Mouse (Mus musculus) lung, adult 2 months (tissue): Measurements from ENCODE around the gene Rhog.

Experiments used
- CTCF ChIP-seq: fragments of 200-500 bp; IDR thresholded peaks from 2 replicates; pipeline ENCODE4 v1.5.1; 2011; ENCODE audit warnings: mild to moderate bottlenecking, low read length, control low read depth; ENCODE audit not compliant: insufficient read depth
- POLR2A ChIP-seq: fragments of 200-500 bp; IDR thresholded peaks from 2 replicates; pipeline ENCODE4 v1.6.1; 2011; ENCODE audit warnings: low read depth, mild to moderate bottlenecking, control low read depth, low read length, borderline replicate concordance; ENCODE audit errors: extremely low read depth

DNA sequence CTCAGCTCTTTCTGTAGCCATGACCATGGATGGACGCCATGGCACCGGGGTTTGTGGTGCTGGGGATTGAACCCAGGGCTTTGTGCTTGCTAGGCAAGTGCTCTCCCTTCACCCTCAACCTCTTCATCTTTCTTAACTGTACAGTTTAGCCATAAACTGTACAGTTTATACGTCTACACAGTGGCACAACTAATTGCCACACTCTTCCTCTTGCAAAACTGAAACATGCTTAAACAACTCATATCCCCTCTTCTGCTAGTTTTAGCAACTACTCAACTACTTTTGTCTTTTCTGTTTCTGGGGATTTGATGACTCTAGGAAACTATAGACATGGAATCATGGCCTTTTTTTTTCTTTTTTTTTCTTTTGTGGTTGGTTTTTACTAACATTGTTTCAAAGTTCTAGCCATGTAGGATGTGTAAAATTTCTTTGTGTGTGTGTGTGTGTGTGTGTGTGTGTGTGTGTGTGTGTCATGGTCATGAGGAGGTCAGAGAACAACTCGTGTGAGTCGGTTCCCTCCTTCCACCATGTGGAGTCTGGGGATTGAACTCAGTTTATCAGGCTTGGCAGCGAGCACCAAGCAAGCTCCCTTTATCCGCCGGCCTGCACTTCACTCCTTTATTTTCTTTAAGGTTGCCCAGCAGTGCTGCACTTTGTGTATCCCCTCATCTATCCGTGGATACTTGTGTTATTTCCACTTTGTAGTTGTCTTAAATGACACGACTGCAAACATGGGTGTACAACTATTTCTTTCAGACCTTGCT is 4.0 kb upstream of the Rhog start:
- TF ChIP-seq POLR2A (no peak), CTCF (no peak)
